Mouse (Mus musculus): Measurements from ENCODE around the gene Aldh2. TPM values are rescaled to one million over a fixed set of nuclear protein-coding genes. Genes with fewer than 3 reads are reported as not detected.
A peak's percentile ranks its signal among the peaks of the same experiment; 100 is the strongest.
"Not testable (repeated sequence)": the region's sequence is repeated elsewhere in the genome, so short reads cannot be mapped to it uniquely, and the experiment has no call there.

Aldh2 gene
- polyA plus RNA-seq, 2 experiments, result 108 to 328 TPM

- H3K4me3 ChIP-seq (replicated peaks; ENCODE audit: low read length), result no peak overlapping the region
- no peaks in the 10 kb centered on the region for H3K36me3 ChIP-seq (ENCODE audit: control insufficient read depth, insufficient read depth, low read length)
- no peaks in the 10 kb centered on the region for H3K9me3 ChIP-seq (ENCODE audit: control insufficient read depth, low read length)
- H3K4me2 ChIP-seq (replicated peaks; ENCODE audit: low read depth, low read length, severe bottlenecking), result no peak overlapping the region
- no peaks in the 10 kb centered on the region for H3K27me3 ChIP-seq (ENCODE audit: control insufficient read depth, insufficient read depth, low read length)
- ATAC-seq (ENCODE audit: low FRiP score, low read depth) (no peak), DNase-seq (ENCODE audit: low spot score) (peak; percentile 57)
- no peaks in the 10 kb centered on the region for H3K4me1 ChIP-seq (ENCODE audit: control insufficient read depth, insufficient read depth, low read length)
- 0% methylated on average over 1 of the region's 1 CpGs for WGBS
- H3K9ac ChIP-seq (ENCODE audit: low read depth, low read length, severe bottlenecking), result no peak overlapping the region
- TF ChIP-seq POLR2A (IDR thresholded peaks at IDR 0.05; ENCODE audit: borderline replicate concordance, extremely low read depth, insufficient read depth, insufficient read length), result no peak
- no peak overlapping the region for H3K27ac ChIP-seq (replicated peaks; ENCODE audit: low read depth, low read length)
Observed at GRCm38 (mm10) chr5:121627871-121628270, 34.2 kb upstream of the Aldh2 start.

GRCm38 (mm10) chr5:121623241-121623640, 29.6 kb upstream of the Aldh2 start:
- 87% methylated on average over 3 of the region's 3 CpGs for WGBS
- Histone ChIP-seq H3K9me3 (ENCODE audit: control insufficient read depth, low read length) (no peaks in the 10 kb centered on the region), H3K36me3 (ENCODE audit: control insufficient read depth, insufficient read depth, low read length) (no peaks in the 10 kb centered on the region), H3K27me3 (ENCODE audit: control insufficient read depth, insufficient read depth, low read length) (no peaks in the 10 kb centered on the region), H3K27ac (replicated peaks; ENCODE audit: low read depth, low read length) (no peak overlapping the region), H3K4me3 (replicated peaks; ENCODE audit: low read length) (no peak overlapping the region), H3K4me1 (ENCODE audit: control insufficient read depth, insufficient read depth, low read length) (peaks cover 6% of the 10 kb centered on the region), H3K4me2 (replicated peaks; ENCODE audit: low read depth, low read length, severe bottlenecking) (no peak overlapping the region), H3K9ac (ENCODE audit: low read depth, low read length, severe bottlenecking) (no peak overlapping the region)
- ATAC-seq (ENCODE audit: low FRiP score, low read depth) (no peak), DNase-seq (ENCODE audit: low spot score) (no peak)
- no peak for TF ChIP-seq POLR2A (IDR thresholded peaks at IDR 0.05; ENCODE audit: borderline replicate concordance, extremely low read depth, insufficient read depth, insufficient read length)

GRCm38 (mm10) chr5:121621102-121621501, 27.5 kb upstream of the Aldh2 start:
- Histone ChIP-seq H3K4me3 (replicated peaks; ENCODE audit: low read length) (no peak overlapping the region), H3K36me3 (ENCODE audit: control insufficient read depth, insufficient read depth, low read length) (no peaks in the 10 kb centered on the region), H3K9ac (ENCODE audit: low read depth, low read length, severe bottlenecking) (no peak overlapping the region), H3K27ac (replicated peaks; ENCODE audit: low read depth, low read length) (no peak overlapping the region), H3K9me3 (ENCODE audit: control insufficient read depth, low read length) (no peaks in the 10 kb centered on the region), H3K4me1 (ENCODE audit: control insufficient read depth, insufficient read depth, low read length) (peaks cover 6% of the 10 kb centered on the region), H3K27me3 (ENCODE audit: control insufficient read depth, insufficient read depth, low read length) (no peaks in the 10 kb centered on the region), H3K4me2 (replicated peaks; ENCODE audit: low read depth, low read length, severe bottlenecking) (no peak overlapping the region)
- TF ChIP-seq POLR2A (IDR thresholded peaks at IDR 0.05; ENCODE audit: borderline replicate concordance, extremely low read depth, insufficient read depth, insufficient read length), result no peak
- DNase-seq (ENCODE audit: low spot score) (no peak), ATAC-seq (ENCODE audit: low FRiP score, low read depth) (no peak)
- 94% methylated on average over 5 of the region's 5 CpGs for WGBS

GRCm38 (mm10) chr5:121618592-121619513, 25.2 kb upstream of the Aldh2 start, which contains the start of gene Acad12:
Gene Acad12, minus strand, starts transcription at chr5:121618938.
- peak within 1 kb of the TSS; percentile 64 for H3K4me2 ChIP-seq (replicated peaks; ENCODE audit: low read depth, low read length, severe bottlenecking)
- DNase-seq (ENCODE audit: low spot score) (peak; percentile 77), ATAC-seq (ENCODE audit: low FRiP score, low read depth) (peak; percentile 84)
- H3K4me3 ChIP-seq (replicated peaks; ENCODE audit: low read length), result peak within 1 kb of the TSS; percentile 80
- TF ChIP-seq POLR2A (IDR thresholded peaks at IDR 0.05; ENCODE audit: borderline replicate concordance, extremely low read depth, insufficient read depth, insufficient read length), result peak; percentile 89; the same call in 1 of the 2 replicates
- no peaks in the 10 kb centered on the region for H3K27me3 ChIP-seq (ENCODE audit: control insufficient read depth, insufficient read depth, low read length)
- H3K36me3 ChIP-seq (ENCODE audit: control insufficient read depth, insufficient read depth, low read length), result no peaks in the 10 kb centered on the region
- peaks cover 6% of the 10 kb centered on the region for H3K4me1 ChIP-seq (ENCODE audit: control insufficient read depth, insufficient read depth, low read length)
- H3K27ac ChIP-seq (replicated peaks; ENCODE audit: low read depth, low read length), result peak within 1 kb of the TSS; percentile 55
- peak within 1 kb of the TSS; percentile 81 for H3K9ac ChIP-seq (ENCODE audit: low read depth, low read length, severe bottlenecking)
- H3K9me3 ChIP-seq (ENCODE audit: control insufficient read depth, low read length), result no peaks in the 10 kb centered on the region
- under 1% methylated on average over 47 of the region's 58 CpGs for WGBS

- H3K27ac ChIP-seq (replicated peaks; ENCODE audit: low read depth, low read length); DNase-seq (ENCODE audit: low spot score); H3K9me3 ChIP-seq (ENCODE audit: control insufficient read depth, low read length); ATAC-seq (ENCODE audit: low FRiP score, low read depth); H3K4me2 ChIP-seq (replicated peaks; ENCODE audit: low read depth, low read length, severe bottlenecking); H3K36me3 ChIP-seq (ENCODE audit: control insufficient read depth, insufficient read depth, low read length); H3K4me1 ChIP-seq (ENCODE audit: control insufficient read depth, insufficient read depth, low read length); H3K9ac ChIP-seq (ENCODE audit: low read depth, low read length, severe bottlenecking); H3K4me3 ChIP-seq (replicated peaks; ENCODE audit: low read length); H3K27me3 ChIP-seq (ENCODE audit: control insufficient read depth, insufficient read depth, low read length): not testable (repeated sequence)
- 85% methylated on average over 3 of the region's 3 CpGs for WGBS
Observed at GRCm38 (mm10) chr5:121614921-121615320, 21.3 kb upstream of the Aldh2 start.
